Mouse (Mus musculus) CH12.LX (cell line): ENCODE measurements around the gene Trhr2.

Source experiments
- POLR2A ChIP-seq: IDR thresholded peaks from 2 replicates; pipeline ENCODE4 v1.6.1; 2011; ENCODE audit warnings: low read depth, mild to moderate bottlenecking, improper control_type of control experiment, low read length
- RAD21 ChIP-seq: IDR thresholded peaks from 2 replicates; pipeline ENCODE4 v1.6.1; 2011; ENCODE audit warnings: low read depth, mild to moderate bottlenecking, low read length, improper control_type of control experiment, moderate library complexity

- TF ChIP-seq RAD21 (no peak), POLR2A (no peak)
Observed at GRCm38 (mm10) chr8:122319708-122320075, 40.9 kb downstream of the Trhr2 start.
